Mouse (Mus musculus): ENCODE data around the gene Tubb4a.
A peak's percentile ranks its signal among the peaks of the same experiment; 100 is the strongest.

Tubb4a gene

GRCm38 (mm10) chr17:57099629-57100325 lies 12.2 kb upstream of the Tubb4a start:
- DNase-seq, result no peak

- DNase-seq, result peak; percentile 1
These were observed 10.7 kb upstream of the Tubb4a start for GRCm38 (mm10) chr17:57098321-57098720.

GRCm38 (mm10) chr17:57096623-57096920 lies 9.0 kb upstream of the Tubb4a start:
- DNase-seq, result peak; percentile 77

- peak; percentile 45 for DNase-seq
These were observed 8.5 kb upstream of the Tubb4a start for GRCm38 (mm10) chr17:57095855-57096622.

GRCm38 (mm10) chr17:57094222-57094621 lies 6.6 kb upstream of the Tubb4a start:
- no peak for DNase-seq

- peak; percentile 98 for DNase-seq
These were observed 1.4 kb downstream of the Tubb4a start for GRCm38 (mm10) chr17:57085970-57086757.

- DNase-seq, result peak; percentile 83
These were observed 5.1 kb downstream of the Tubb4a start for GRCm38 (mm10) chr17:57082481-57082880.

- peak; percentile 59 for DNase-seq
These were observed 6.2 kb downstream of the Tubb4a start for GRCm38 (mm10) chr17:57081234-57081842.

- DNase-seq, result no peak
These were observed 7.7 kb downstream of the Tubb4a start for GRCm38 (mm10) chr17:57079919-57080318.

GRCm38 (mm10) chr17:57078336-57078735 lies 9.2 kb downstream of the Tubb4a start, which contains the start of gene Dennd1c:
TSS of gene Dennd1c (minus strand) at chr17:57078514.
- peak; percentile 30 for DNase-seq

- no peak for DNase-seq
These were observed 10.7 kb downstream of the Tubb4a start for GRCm38 (mm10) chr17:57076916-57077315.

GRCm38 (mm10) chr17:57070699-57071098 lies 16.9 kb downstream of the Tubb4a start:
- DNase-seq, result no peak

- no peak for DNase-seq
These were observed 17.3 kb downstream of the Tubb4a start for GRCm38 (mm10) chr17:57070272-57070671.

- DNase-seq, result no peak
These were observed 20.7 kb downstream of the Tubb4a start for GRCm38 (mm10) chr17:57066908-57067307.

- peak; percentile 52 for DNase-seq
These were observed 24.6 kb downstream of the Tubb4a start for GRCm38 (mm10) chr17:57063031-57063430.

- peak; percentile 56 for DNase-seq
These were observed 25.0 kb downstream of the Tubb4a start for GRCm38 (mm10) chr17:57062548-57062947.

- peak; percentile 84 for DNase-seq
These were observed 25.5 kb downstream of the Tubb4a start for GRCm38 (mm10) chr17:57062011-57062521.

GRCm38 (mm10) chr17:57061069-57061468 lies 26.5 kb downstream of the Tubb4a start:
- peak; percentile 73 for DNase-seq

GRCm38 (mm10) chr17:57060231-57060801 lies 27.3 kb downstream of the Tubb4a start:
- DNase-seq, result peak; percentile 99

- peak; percentile 87 for DNase-seq
These were observed 28.1 kb downstream of the Tubb4a start, which contains the start of gene Slc25a23 for GRCm38 (mm10) chr17:57059486-57059977. TSS of gene Slc25a23 (minus strand) at chr17:57059863.

- DNase-seq, result peak; percentile 81
These were observed 28.6 kb downstream of the Tubb4a start, which contains the start of gene Crb3 for GRCm38 (mm10) chr17:57058891-57059485. TSS of gene Crb3 (plus strand) at chr17:57059105.

- DNase-seq, result no peak
These were observed 31.3 kb downstream of the Tubb4a start for GRCm38 (mm10) chr17:57056246-57056645.

Data from cerebellum, adult 9-11 months (tissue).